Mouse (Mus musculus) stomach, embryonic 14.5 days (tissue): ENCODE data around the gene Dhx16. TPM values are rescaled to one million over a fixed set of nuclear protein-coding genes. Genes with fewer than 3 reads are reported as not detected.
"Not testable (repeated sequence)": the region's sequence is repeated elsewhere in the genome, so short reads cannot be mapped to it uniquely, and the experiment has no call there.

Source experiments
- ATAC-seq: fragments of 200-750 bp; cut with Nextera tagmentation; 2 replicates; pipeline ENCODE4 v1.8.0; 2017; ENCODE audit warnings: low read depth, moderate TSS enrichment; ENCODE audit not compliant: insufficient number of reproducible peaks, insufficient read depth, low FRiP score
- H3K27ac ChIP-seq: fragments of 300-500 bp; sonication (generic); 2 replicates; pipeline ENCODE4 v1.5.1; 2014; ENCODE audit warnings: mild to moderate bottlenecking, low read length, moderate library complexity, mixed read lengths
- H3K27me3 ChIP-seq: fragments of 300-500 bp; sonication (generic); 2 replicates; pipeline ENCODE4 v1.6.1; 2014; ENCODE audit warnings: low read length, control low read depth, mixed read lengths; ENCODE audit not compliant: control insufficient read depth, insufficient read depth
- H3K36me3 ChIP-seq: fragments of 300-500 bp; sonication (generic); 2 replicates; pipeline ENCODE4 v1.6.1; 2014; ENCODE audit warnings: mild to moderate bottlenecking, control low read depth, low read length, moderate library complexity, mixed read lengths; ENCODE audit not compliant: control insufficient read depth, insufficient read depth
- H3K4me1 ChIP-seq: fragments of 300-500 bp; sonication (generic); 2 replicates; pipeline ENCODE4 v1.6.1; 2014; ENCODE audit warnings: low read length, control low read depth, mixed read lengths; ENCODE audit not compliant: control insufficient read depth, insufficient read depth
- H3K4me2 ChIP-seq: fragments of 300-500 bp; sonication (generic); replicated peaks from 2 replicates; pipeline ENCODE4 v1.6.1; 2014; ENCODE audit warnings: low read depth, low read length, control low read depth
- H3K4me3 ChIP-seq: fragments of 300-500 bp; sonication (generic); 2 replicates; pipeline ENCODE4 v1.5.1; 2014; ENCODE audit warnings: low read depth, low read length, control low read depth
- H3K9ac ChIP-seq: fragments of 300-500 bp; sonication (generic); replicated peaks from 2 replicates; pipeline ENCODE4 v1.6.1; 2014; ENCODE audit warnings: low read depth, mild to moderate bottlenecking, control low read depth, low read length, moderate library complexity, mixed read lengths
- H3K9me3 ChIP-seq: fragments of 300-500 bp; sonication (generic); 2 replicates; pipeline ENCODE4 v1.6.1; 2016; ENCODE audit warnings: low read depth, low read length, control low read depth; ENCODE audit not compliant: control insufficient read depth
- WGBS: fragments of 180-500 bp; shearing (Covaris S2); extraction: QIAGEN DNeasy Blood & Tissue Kit; methylation state at CpG from one replicate; pipeline ENCODE4 v1.1.7; 2014; 5-methylcytosine and 5-hydroxymethylcytosine counted together
- microRNA counts: library from miRNA; unstranded; fragments of <30 nt; microRNA quantifications from one replicate; lab custom pipeline; 2016
- microRNA-seq: library from miRNA; unstranded; fragments of <30 nt; microRNA quantifications from one replicate; pipeline ENCODE4, GENCODE M21; 2016
- polyA plus RNA-seq: library from polyadenylated mRNA; unstranded; fragments of >200 nt; fragmentation: Nextera tagmentation; extraction: Ambion mirVana; gene quantifications from 2 replicates; pipeline ENCODE4 v1.2.1, GENCODE M21; 2014

The Dhx16 gene
- polyA plus RNA-seq, 1 experiment from 2014 or later: 34.0 TPM

GRCm38 (mm10) chr17:35930627-35931026, 51.0 kb downstream of the Dhx16 start:
- no peak overlapping the region for H3K4me2 ChIP-seq
- 96% methylated on average over 12 of the region's 12 CpGs for WGBS
- no peaks in the 10 kb centered on the region for H3K9me3 ChIP-seq
- peaks cover 45% of the 10 kb centered on the region for H3K36me3 ChIP-seq
- no peaks in the 10 kb centered on the region for H3K4me1 ChIP-seq
- no peak overlapping the region for H3K4me3 ChIP-seq
- no peaks in the 10 kb centered on the region for H3K27me3 ChIP-seq
- H3K9ac ChIP-seq: no peak overlapping the region
- H3K27ac ChIP-seq: no peak overlapping the region
- no peak for ATAC-seq

- Histone ChIP-seq H3K27me3 (no peaks in the 10 kb centered on the region), H3K36me3 (peaks cover 29% of the 10 kb centered on the region), H3K4me3 (no peak overlapping the region), H3K4me2 (no peak overlapping the region), H3K4me1 (no peaks in the 10 kb centered on the region), H3K9ac (no peak overlapping the region), H3K9me3 (no peaks in the 10 kb centered on the region), H3K27ac (no peak overlapping the region)
- WGBS: 84% methylated on average over 4 of the region's 4 CpGs
- no peak for ATAC-seq
These were observed 53.0 kb downstream of the Dhx16 start for GRCm38 (mm10) chr17:35932608-35933007.

DNA sequence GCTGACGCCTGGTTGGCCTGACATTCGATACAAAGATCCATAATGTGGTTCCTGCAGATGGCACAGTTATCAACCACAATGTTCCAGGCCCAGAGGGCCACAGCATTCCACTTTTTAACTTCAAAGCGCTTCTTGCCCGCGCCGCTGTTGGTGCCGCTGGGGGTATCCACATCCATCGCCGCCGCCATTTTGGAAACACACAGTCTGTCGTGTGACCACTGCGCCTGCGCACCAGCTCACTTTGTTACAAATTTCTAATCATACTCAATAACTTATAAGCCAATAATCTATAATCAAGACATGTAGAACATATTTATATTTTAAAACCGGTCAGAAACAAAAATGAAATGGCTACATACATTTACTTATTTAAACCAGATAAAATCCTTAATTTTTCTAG, 56.1 kb downstream of the Dhx16 start:
- not testable (repeated sequence) for ATAC-seq, H3K27ac ChIP-seq, H3K9me3 ChIP-seq, H3K36me3 ChIP-seq, H3K4me1 ChIP-seq, H3K9ac ChIP-seq, H3K27me3 ChIP-seq, H3K4me3 ChIP-seq, H3K4me2 ChIP-seq
- 89% methylated on average over 14 of the region's 14 CpGs for WGBS

DNA sequence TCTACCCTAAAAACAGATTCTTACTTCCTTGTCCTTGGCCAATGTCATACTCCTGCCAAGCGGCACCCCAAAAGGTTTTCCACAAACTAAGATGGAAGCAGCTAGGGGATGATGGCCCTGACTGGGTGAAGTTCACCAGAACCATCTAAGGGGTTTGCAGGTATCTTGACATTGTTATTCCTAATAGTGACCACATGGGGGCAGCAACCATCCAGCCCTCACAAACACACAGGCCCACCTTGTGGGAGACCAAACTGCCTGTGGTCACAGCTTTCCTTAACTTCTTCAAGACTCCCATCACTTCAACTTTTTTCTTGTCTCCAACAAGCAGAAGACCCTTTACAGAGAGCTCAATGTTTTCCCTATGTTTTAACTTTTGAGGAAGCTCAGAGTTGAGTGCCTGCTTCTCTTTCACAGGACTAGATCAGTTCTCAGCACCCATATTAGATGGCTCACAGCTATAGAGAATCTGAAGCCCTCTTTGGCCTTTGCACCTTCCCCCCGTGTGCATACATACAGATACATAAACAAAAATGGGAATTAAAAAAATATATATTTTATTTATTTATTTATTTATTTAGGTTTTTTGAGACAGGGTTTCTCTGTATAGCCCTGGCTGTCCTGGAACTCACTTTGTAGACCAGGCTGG, 58.2 kb downstream of the Dhx16 start:
- Histone ChIP-seq H3K9ac (no peak overlapping the region), H3K27ac (no peak overlapping the region), H3K4me3 (no peak overlapping the region), H3K4me2 (no peak overlapping the region), H3K36me3 (no peaks in the 10 kb centered on the region), H3K4me1 (no peaks in the 10 kb centered on the region), H3K27me3 (no peaks in the 10 kb centered on the region), H3K9me3 (no peaks in the 10 kb centered on the region)
- 44% methylated on average over 2 of the region's 2 CpGs for WGBS
- no peak for ATAC-seq

- Histone ChIP-seq H3K9me3 (no peaks in the 10 kb centered on the region), H3K27ac (no peak overlapping the region), H3K4me3 (no peak overlapping the region), H3K36me3 (no peaks in the 10 kb centered on the region), H3K27me3 (no peaks in the 10 kb centered on the region), H3K9ac (no peak overlapping the region), H3K4me1 (no peaks in the 10 kb centered on the region), H3K4me2 (no peak overlapping the region)
- no peak for ATAC-seq
- 33% methylated on average over 2 of the region's 2 CpGs for WGBS
These were observed 59.5 kb downstream of the Dhx16 start for GRCm38 (mm10) chr17:35939108-35939507.

- 65% methylated on average over 1 of the region's 1 CpGs for WGBS
- Histone ChIP-seq H3K36me3 (no peaks in the 10 kb centered on the region), H3K4me3 (no peak overlapping the region), H3K4me1 (no peaks in the 10 kb centered on the region), H3K9me3 (no peaks in the 10 kb centered on the region), H3K27ac (no peak overlapping the region), H3K4me2 (no peak overlapping the region), H3K27me3 (no peaks in the 10 kb centered on the region), H3K9ac (no peak overlapping the region)
- no peak for ATAC-seq
These were observed 60.3 kb downstream of the Dhx16 start for GRCm38 (mm10) chr17:35939941-35940340.

MicroRNAs encoded within 50 kb of the gene (microRNA counts, 519-probe panel; counts per million panel counts)
- microRNA mmu-miR-1894-3p (lab: Ali Mortazavi, UCI) (not detected), microRNA mmu-miR-1894-5p (lab: Ali Mortazavi, UCI) (not detected)

Small RNA genes within 50 kb of the gene (microRNA-seq; reads per million reads assigned to microRNA genes)
- gene Gm28033 (not detected), gene Mir1894 (not detected)

Other genes with a start within 250 kb of the Dhx16 start
- gene Mucl3, start 236.1 kb upstream of the Dhx16 start, polyA plus RNA-seq: 13.2 and 13.4 TPM in 2 replicates
- 14.0 and 18.7 TPM in 2 replicates for gene Vars2, start 212.2 kb upstream of the Dhx16 start, polyA plus RNA-seq
- gene Gtf2h4, start 206.1 kb upstream of the Dhx16 start, polyA plus RNA-seq: 40.1 and 42.7 TPM in 2 replicates
- gene Ddr1, start 175.2 kb upstream of the Dhx16 start, polyA plus RNA-seq: 50.4 and 50.6 TPM in 2 replicates
- gene Ier3, start 58.1 kb upstream of the Dhx16 start, polyA plus RNA-seq: 3.7 and 5.4 TPM in 2 replicates
- 42.8 and 44.2 TPM in 2 replicates for gene Flot1, start 56.6 kb upstream of the Dhx16 start, polyA plus RNA-seq
- 932 and 983 TPM in 2 replicates for gene Tubb5, start 41.5 kb upstream of the Dhx16 start, polyA plus RNA-seq
- gene Mdc1, start 38.3 kb upstream of the Dhx16 start, polyA plus RNA-seq: 18.7 and 19.2 TPM in 2 replicates
- 65.3 and 67.1 TPM in 2 replicates for gene Nrm, start 18.5 kb upstream of the Dhx16 start, polyA plus RNA-seq
- gene Ppp1r18, start 14.2 kb upstream of the Dhx16 start, polyA plus RNA-seq: 18.8 and 20.1 TPM in 2 replicates
- 26.7 and 29.8 TPM in 2 replicates for gene 2310061I04Rik, start 17.6 kb downstream of the Dhx16 start, polyA plus RNA-seq
- 84.1 and 98.6 TPM in 2 replicates for gene Atat1, start 30.3 kb downstream of the Dhx16 start, polyA plus RNA-seq
- 72.2 and 83.6 TPM in 2 replicates for gene Mrps18b, start 36.6 kb downstream of the Dhx16 start, polyA plus RNA-seq
- 32.6 and 35.4 TPM in 2 replicates for gene Ppp1r10, start 36.6 kb downstream of the Dhx16 start, polyA plus RNA-seq
- 88.0 and 92.7 TPM in 2 replicates for gene Abcf1, start 89.9 kb downstream of the Dhx16 start, polyA plus RNA-seq
- 37.6 and 39.4 TPM in 2 replicates for gene Gnl1, start 100.0 kb downstream of the Dhx16 start, polyA plus RNA-seq
- 26.9 and 30.6 TPM in 2 replicates for gene Prr3, start 100.4 kb downstream of the Dhx16 start, polyA plus RNA-seq
- gene H2-T24, start 140.7 kb downstream of the Dhx16 start, polyA plus RNA-seq: 3.3 and 5.3 TPM in 2 replicates
- 8.4 and 10.6 TPM in 2 replicates for gene H2-T23, start 153.0 kb downstream of the Dhx16 start, polyA plus RNA-seq
- 19.3 and 21.8 TPM in 2 replicates for gene H2-T22, start 162.9 kb downstream of the Dhx16 start, polyA plus RNA-seq
- not detected in 2 replicates for gene Gm6034, start 163.1 kb downstream of the Dhx16 start, polyA plus RNA-seq
- gene Gm11127, start 178.6 kb downstream of the Dhx16 start, polyA plus RNA-seq: not detected in 2 replicates
- not detected in 2 replicates for gene Gm19684, start 241.9 kb downstream of the Dhx16 start, polyA plus RNA-seq
- not detected in 2 replicates for gene Gm7030, start 249.6 kb downstream of the Dhx16 start, polyA plus RNA-seq